Mouse (Mus musculus): ENCODE data around the gene Zfp119b. TPM values are rescaled to one million over a fixed set of nuclear protein-coding genes. Genes with fewer than 3 reads are reported as not detected.

Zfp119b gene
- polyA plus RNA-seq (2017; shearing (Covaris generic)), result 6.5 TPM

GRCm38 (mm10) chr17:55949400-55949799 is at the start of gene Zfp119b:
TSS of gene Zfp119b (minus strand) at chr17:55949500.

DNA sequence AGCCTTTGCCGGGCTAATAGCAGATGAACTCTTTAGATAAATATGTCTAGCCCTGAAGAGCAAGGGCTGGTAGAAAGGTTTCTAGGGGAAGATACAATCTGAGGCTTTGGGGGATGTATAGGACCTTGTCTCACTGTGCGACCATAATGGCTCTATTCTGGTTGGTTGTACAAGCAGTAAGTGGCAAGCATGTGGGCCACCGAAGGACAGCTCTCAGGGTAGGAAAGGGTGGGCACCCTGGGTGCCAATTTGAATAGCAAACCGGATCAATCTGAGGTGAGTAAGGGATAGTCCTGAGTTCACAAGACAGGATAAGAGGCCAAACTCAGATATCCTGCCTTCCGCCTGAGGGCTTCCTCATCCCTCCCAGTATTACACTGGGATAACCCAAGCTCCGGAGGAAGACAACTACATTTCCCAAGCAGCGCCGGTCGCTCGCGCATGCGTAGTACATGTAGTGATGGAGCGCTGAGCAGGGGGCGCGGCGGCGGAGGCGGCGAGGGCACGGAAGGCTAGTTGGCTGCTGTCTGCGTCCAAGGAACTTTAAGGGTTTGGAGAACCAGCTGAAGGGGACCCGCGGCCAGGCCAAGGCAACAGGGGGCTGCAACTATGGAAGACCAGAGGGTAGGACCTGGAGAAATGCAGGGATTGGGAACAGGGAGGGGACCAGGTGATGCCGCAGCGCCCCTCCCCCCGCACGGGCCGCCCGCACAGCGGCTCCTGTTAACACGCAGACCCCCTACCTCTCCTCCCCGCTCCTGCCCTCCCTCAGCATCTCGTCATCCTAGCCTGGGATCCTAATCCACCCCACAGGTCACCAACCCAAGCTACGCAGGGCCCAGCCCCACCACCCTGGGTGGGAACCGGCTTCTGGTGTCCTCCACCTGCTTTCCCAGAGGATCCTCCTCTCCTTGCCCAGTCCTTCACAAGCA is 37.0 kb upstream of the Zfp119b start, which contains the start of gene Fsd1:
Gene Fsd1, plus strand, starts transcription at position 480 of the 932 bp plus-strand sequence.

GRCm38 (mm10) chr17:55969966-55970891 is 20.9 kb upstream of the Zfp119b start, which contains the start of gene Shd:
TSS of gene Shd (plus strand) at chr17:55970467.

DNA sequence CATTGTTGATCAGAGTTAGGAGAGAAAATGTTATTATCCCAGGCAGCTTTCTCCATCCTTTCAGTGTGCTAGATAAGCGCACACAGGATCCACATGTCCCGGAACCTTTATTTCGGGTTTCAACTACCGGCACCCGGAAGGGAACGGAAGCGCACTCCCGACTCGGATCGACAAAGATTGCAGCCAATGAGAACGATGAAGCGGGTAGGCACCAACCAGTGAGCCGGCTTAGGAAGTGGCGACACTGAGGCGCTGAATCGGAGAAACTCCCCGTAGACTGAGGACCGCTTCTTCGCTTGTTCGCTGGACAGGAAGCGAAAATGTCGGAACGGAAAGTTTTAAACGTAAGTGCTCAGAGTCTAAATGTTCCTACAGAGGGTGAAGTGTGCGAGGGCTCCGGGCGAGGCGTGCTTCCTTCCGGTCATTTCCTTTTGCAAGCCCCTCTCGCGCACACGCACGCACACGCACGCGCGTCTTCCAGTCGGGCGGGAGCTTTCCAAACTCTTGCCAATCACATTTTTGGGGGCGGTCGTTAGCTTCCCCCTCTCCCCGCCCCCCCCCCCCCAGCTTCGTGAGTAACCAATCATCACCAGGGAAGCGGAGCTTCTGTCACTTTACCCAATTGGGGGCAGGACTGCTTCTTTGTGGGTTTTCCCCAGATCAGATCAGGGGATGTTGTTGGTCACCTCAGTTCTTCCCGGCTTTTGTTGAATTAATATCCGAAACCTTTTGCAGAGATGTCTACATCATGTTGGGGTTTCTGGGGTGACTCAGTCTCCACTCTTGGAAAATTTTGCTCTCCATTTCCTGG is 9.8 kb upstream of the Zfp119b start, which contains the start of gene Yju2:
Gene Yju2, plus strand, starts transcription at position 182 of the 811 bp plus-strand sequence.

DNA sequence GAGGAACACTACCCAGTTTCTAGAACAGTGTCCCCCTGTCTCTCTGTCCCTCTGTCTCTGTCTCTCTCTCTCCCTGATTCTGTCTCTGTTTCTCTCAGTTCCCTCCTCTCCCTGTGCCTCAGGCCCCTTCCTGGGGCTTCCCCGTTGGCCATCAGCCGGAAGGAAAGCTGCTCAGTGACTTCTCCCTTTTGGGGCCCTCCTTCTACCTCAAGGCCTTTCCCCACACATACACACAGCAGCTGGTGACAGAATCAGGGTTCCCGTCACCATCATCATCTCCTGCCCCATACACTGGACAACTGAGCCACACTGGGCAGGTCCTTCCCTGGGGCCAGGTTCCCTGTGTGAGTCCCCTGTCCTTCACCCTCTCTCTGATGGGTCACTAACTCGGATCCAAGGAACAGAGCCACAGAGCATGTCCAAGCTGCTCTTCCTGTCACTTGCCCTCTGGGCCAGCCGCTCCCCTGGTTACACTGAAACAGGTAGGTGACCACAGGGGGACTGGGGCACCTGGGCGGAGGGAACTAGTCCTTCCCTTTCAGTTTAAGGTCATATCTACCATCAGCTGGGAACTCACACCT is 3.2 kb upstream of the Zfp119b start, which contains the start of gene Ebi3:
Gene Ebi3, plus strand, starts transcription at position 194 of the 581 bp plus-strand sequence.

Other genes starting within 250 kb of the Zfp119b start
- gene Pot1b, start 236.9 kb downstream of the Zfp119b start, polyA plus RNA-seq (2017; shearing (Covaris generic)), result 15.3 TPM
- not detected for gene Adgre4, start 199.5 kb downstream of the Zfp119b start, polyA plus RNA-seq (2017; shearing (Covaris generic))
- 11.7 TPM for gene Zfp119a, start 70.6 kb downstream of the Zfp119b start, polyA plus RNA-seq (2017; shearing (Covaris generic))
- gene Zfp959, start 57.4 kb downstream of the Zfp119b start, polyA plus RNA-seq (2017; shearing (Covaris generic)), result 36.8 TPM
- not detected for gene Ebi3, start 3.1 kb upstream of the Zfp119b start, polyA plus RNA-seq (2017; shearing (Covaris generic))
- gene Yju2, start 9.6 kb upstream of the Zfp119b start, polyA plus RNA-seq (2017; shearing (Covaris generic)), result 44.7 TPM
- gene Shd, start 21.0 kb upstream of the Zfp119b start, polyA plus RNA-seq (2017; shearing (Covaris generic)), result not detected
- not detected for gene Fsd1, start 37.0 kb upstream of the Zfp119b start, polyA plus RNA-seq (2017; shearing (Covaris generic))
- gene Stap2, start 56.1 kb upstream of the Zfp119b start, polyA plus RNA-seq (2017; shearing (Covaris generic)), result 0.77 TPM
- gene Mpnd, start 56.2 kb upstream of the Zfp119b start, polyA plus RNA-seq (2017; shearing (Covaris generic)), result 122 TPM
- gene Sh3gl1, start 87.1 kb upstream of the Zfp119b start, polyA plus RNA-seq (2017; shearing (Covaris generic)), result 155 TPM
- gene Chaf1a, start 90.9 kb upstream of the Zfp119b start, polyA plus RNA-seq (2017; shearing (Covaris generic)), result 1.1 TPM
- 74.5 TPM for gene Ubxn6, start 125.5 kb upstream of the Zfp119b start, polyA plus RNA-seq (2017; shearing (Covaris generic))
- gene Hdgfl2, start 130.1 kb upstream of the Zfp119b start, polyA plus RNA-seq (2017; shearing (Covaris generic)), result 159 TPM
- gene Plin4, start 160.3 kb upstream of the Zfp119b start, polyA plus RNA-seq (2017; shearing (Covaris generic)), result not detected
- not detected for gene Plin5, start 168.1 kb upstream of the Zfp119b start, polyA plus RNA-seq (2017; shearing (Covaris generic))
- gene Lrg1, start 172.5 kb upstream of the Zfp119b start, polyA plus RNA-seq (2017; shearing (Covaris generic)), result not detected
- gene Sema6b, start 190.8 kb upstream of the Zfp119b start, polyA plus RNA-seq (2017; shearing (Covaris generic)), result not detected
- 21.5 TPM for gene Tnfaip8l1, start 213.0 kb upstream of the Zfp119b start, polyA plus RNA-seq (2017; shearing (Covaris generic))
- gene Mydgf, start 234.4 kb upstream of the Zfp119b start, polyA plus RNA-seq (2017; shearing (Covaris generic)), result 44.1 TPM